Mouse (Mus musculus): ENCODE data around the gene Psmb6. TPM values are rescaled to one million over a fixed set of nuclear protein-coding genes. Genes with fewer than 3 reads are reported as not detected.
A peak's percentile ranks its signal among the peaks of the same experiment; 100 is the strongest.

Gene Psmb6
- 394 and 397 TPM in 2 replicates for polyA plus RNA-seq (2012; rRNA removed)

- under 1% methylated on average over 26 of the region's 26 CpGs for WGBS
- peak; percentile 91 for DNase-seq (ENCODE audit: low read depth, low spot score)
These were observed at the start of gene Psmb6 for GRCm38 (mm10) chr11:70525184-70525678. Psmb6 (plus strand) TSS chr11:70525367.

GRCm38 (mm10) chr11:70485498-70485897 is 39.7 kb upstream of the Psmb6 start:
- WGBS = 24% methylated on average over 2 of the region's 2 CpGs
- no peak for DNase-seq (ENCODE audit: low read depth, low spot score)

- WGBS = 43% methylated on average over 4 of the region's 4 CpGs
- no peak for DNase-seq (ENCODE audit: low read depth, low spot score)
These were observed 37.4 kb upstream of the Psmb6 start for GRCm38 (mm10) chr11:70487816-70488215.

- DNase-seq (ENCODE audit: low read depth, low spot score) = no peak
- 76% methylated on average over 3 of the region's 3 CpGs for WGBS
These were observed 36.0 kb upstream of the Psmb6 start for GRCm38 (mm10) chr11:70489138-70489537.

- no peak for DNase-seq (ENCODE audit: low read depth, low spot score)
- 81% methylated on average over 6 of the region's 6 CpGs for WGBS
These were observed 35.5 kb upstream of the Psmb6 start for GRCm38 (mm10) chr11:70489684-70490083.

GRCm38 (mm10) chr11:70499566-70500475 is 25.3 kb upstream of the Psmb6 start:
- DNase-seq (ENCODE audit: low read depth, low spot score) = no peak
- whole genome bisulfite sequencing = 50% methylated on average over 14 of the region's 14 CpGs

- WGBS = 46% methylated on average over 1 of the region's 1 CpGs
- DNase-seq (ENCODE audit: low read depth, low spot score) = no peak
These were observed 24.7 kb upstream of the Psmb6 start for GRCm38 (mm10) chr11:70500476-70500812.

GRCm38 (mm10) chr11:70502018-70502417 is 23.1 kb upstream of the Psmb6 start:
- 73% methylated on average over 3 of the region's 3 CpGs for WGBS
- DNase-seq (ENCODE audit: low read depth, low spot score) = no peak

GRCm38 (mm10) chr11:70504970-70505369 is 20.2 kb upstream of the Psmb6 start, which contains the start of gene Tm4sf5:
Tm4sf5 (plus strand) TSS chr11:70505244.
- DNase-seq (ENCODE audit: low read depth, low spot score) = no peak
- WGBS = 26% methylated on average over 9 of the region's 9 CpGs

GRCm38 (mm10) chr11:70506385-70506784 is 18.8 kb upstream of the Psmb6 start:
- peak; percentile 39 for DNase-seq (ENCODE audit: low read depth, low spot score)
- WGBS = 7% methylated on average over 4 of the region's 4 CpGs

- DNase-seq (ENCODE audit: low read depth, low spot score) = no peak
- WGBS = 79% methylated on average over 7 of the region's 7 CpGs
These were observed 18.1 kb upstream of the Psmb6 start for GRCm38 (mm10) chr11:70506962-70507515.

GRCm38 (mm10) chr11:70509753-70510564 is 15.2 kb upstream of the Psmb6 start:
- 27% methylated on average over 19 of the region's 19 CpGs for WGBS
- no peak for DNase-seq (ENCODE audit: low read depth, low spot score)

GRCm38 (mm10) chr11:70511242-70511641 is 13.9 kb upstream of the Psmb6 start:
- 85% methylated on average over 2 of the region's 2 CpGs for WGBS
- DNase-seq (ENCODE audit: low read depth, low spot score) = no peak

GRCm38 (mm10) chr11:70511825-70512224 is 13.3 kb upstream of the Psmb6 start:
- WGBS = 92% methylated on average over 7 of the region's 7 CpGs
- no peak for DNase-seq (ENCODE audit: low read depth, low spot score)

- no peak for DNase-seq (ENCODE audit: low read depth, low spot score)
- WGBS = 82% methylated on average over 7 of the region's 7 CpGs
These were observed 12.3 kb upstream of the Psmb6 start for GRCm38 (mm10) chr11:70512709-70513342.

GRCm38 (mm10) chr11:70513520-70513919 is 11.6 kb upstream of the Psmb6 start:
- 64% methylated on average over 11 of the region's 11 CpGs for WGBS
- DNase-seq (ENCODE audit: low read depth, low spot score) = no peak

GRCm38 (mm10) chr11:70514288-70514687 is 10.9 kb upstream of the Psmb6 start, which contains the start of gene Vmo1:
Vmo1 (minus strand) TSS chr11:70514616.
- 92% methylated on average over 7 of the region's 7 CpGs for WGBS
- DNase-seq (ENCODE audit: low read depth, low spot score) = no peak

GRCm38 (mm10) chr11:70516352-70516751 is 8.8 kb upstream of the Psmb6 start:
- 36% methylated on average over 2 of the region's 2 CpGs for WGBS
- DNase-seq (ENCODE audit: low read depth, low spot score) = no peak

GRCm38 (mm10) chr11:70518436-70518835 is 6.7 kb upstream of the Psmb6 start:
- 45% methylated on average over 1 of the region's 1 CpGs for WGBS
- no peak for DNase-seq (ENCODE audit: low read depth, low spot score)

- 73% methylated on average over 10 of the region's 10 CpGs for WGBS
- DNase-seq (ENCODE audit: low read depth, low spot score) = no peak
These were observed 6.2 kb upstream of the Psmb6 start, which contains the start of gene Gltpd2 for GRCm38 (mm10) chr11:70518923-70519322. Gltpd2 (plus strand) TSS chr11:70519196.

All from large intestine, adult 2 months (tissue).